Mouse (Mus musculus) left cerebral cortex, postnatal 36 days (tissue): ENCODE results near the gene Pde10a. TPM values are rescaled to one million over a fixed set of nuclear protein-coding genes. Genes with fewer than 3 reads are reported as not detected.

Source experiments
- DNase-seq, 2 experiments: peaks; one replicate each; pipeline ENCODE4 v3.0.0; 2021 to 2022; ENCODE audit warnings: low spot score in 2 of 2, mixed read lengths in 1 of 2
- intact Hi-C: fragments of 180-260 bp; cut with DNase I; formaldehyde crosslinking; loops from one replicate; pipeline ENCODE4 v1.15.1; 2025
- total RNA-seq, 2 experiments: library from RNA; stranded (reverse); gene quantifications; 2 replicates each; pipeline ENCODE4 v1.2.3; 2021

Gene Pde10a
- total RNA-seq, 2 experiments from 2014 or later: 75.0 to 128 TPM

- intact Hi-C loops: no loop called here
- no peak for DNase-seq
Measured at GRCm38 (mm10) chr17:8856430-8857371, 331.5 kb downstream of the Pde10a start.

GRCm38 (mm10) chr17:8858636-8859421 is 333.7 kb downstream of the Pde10a start:
- peak; percentile 80 to 81 for DNase-seq
- intact Hi-C loops: no loop called here

- intact Hi-C loops: no loop called here
- no peak for DNase-seq
Measured at GRCm38 (mm10) chr17:8859489-8859888, 334.3 kb downstream of the Pde10a start.

GRCm38 (mm10) chr17:8864638-8865497 is 339.7 kb downstream of the Pde10a start:
- no peak for DNase-seq
- intact Hi-C loops: no loop called here

- intact Hi-C loops: no loop called here
- no peak for DNase-seq
Measured at GRCm38 (mm10) chr17:8867331-8868237, 342.4 kb downstream of the Pde10a start.

- intact Hi-C loops: no loop called here
Measured at GRCm38 (mm10) chr17:8869287-8869686, 344.1 kb downstream of the Pde10a start.

GRCm38 (mm10) chr17:8870848-8871247 is 345.7 kb downstream of the Pde10a start:
- DNase-seq: no peak
- intact Hi-C loops: no loop called here

More at GRCm38 (mm10) chr17:8869287-8869686, 344.1 kb downstream of the Pde10a start:
- DNase-seq: no peak

GRCm38 (mm10) chr17:8871396-8871795 is 346.2 kb downstream of the Pde10a start:
- intact Hi-C loops: no loop called here
- DNase-seq: no peak

- DNase-seq: no peak
- intact Hi-C loops: no loop called here
Measured at GRCm38 (mm10) chr17:8871997-8872593, 346.9 kb downstream of the Pde10a start.

GRCm38 (mm10) chr17:8872611-8873010 is 347.4 kb downstream of the Pde10a start:
- no peak for DNase-seq
- intact Hi-C loops: no loop called here

- intact Hi-C loops: no loop called here
- no peak for DNase-seq
Measured at GRCm38 (mm10) chr17:8878056-8878455, 352.9 kb downstream of the Pde10a start.

- no peak for DNase-seq
- intact Hi-C loops: no loop called here
Measured at GRCm38 (mm10) chr17:8881711-8882110, 356.5 kb downstream of the Pde10a start.

- DNase-seq: no peak
- intact Hi-C loops: no loop called here
Measured at GRCm38 (mm10) chr17:8884691-8885090, 359.5 kb downstream of the Pde10a start.

- DNase-seq: no peak
- intact Hi-C loops: no loop called here
Measured at GRCm38 (mm10) chr17:8885830-8886229, 360.7 kb downstream of the Pde10a start.

- DNase-seq: no peak
- intact Hi-C loops: no loop called here
Measured at GRCm38 (mm10) chr17:8888105-8888504, 362.9 kb downstream of the Pde10a start.

- intact Hi-C loops: no loop called here
Measured at GRCm38 (mm10) chr17:8888639-8889038, 363.5 kb downstream of the Pde10a start.

GRCm38 (mm10) chr17:8892193-8892985 is 367.2 kb downstream of the Pde10a start:
- DNase-seq: no peak
- intact Hi-C loops: no loop called here

More at GRCm38 (mm10) chr17:8888639-8889038, 363.5 kb downstream of the Pde10a start:
- no peak for DNase-seq
